Mouse (Mus musculus) G1E (cell line): ENCODE results near the gene Dnah2.

Experiments used
- CTCF ChIP-seq: IDR thresholded peaks from 2 replicates; pipeline ENCODE4 v1.5.1; 2012; ENCODE audit warnings: low read depth, low read length, inconsistent platforms, mixed read lengths
- GATA1 ChIP-seq: IDR thresholded peaks from 2 replicates; pipeline ENCODE4 v1.6.1; 2012; ENCODE audit warnings: borderline replicate concordance, low read length, inconsistent platforms, mixed read lengths
- POLR2AphosphoS5 ChIP-seq: IDR thresholded peaks from 2 replicates; pipeline ENCODE4 v1.6.1; 2012; ENCODE audit warnings: low read depth, low read length, inconsistent platforms; ENCODE audit not compliant: insufficient replicate concordance

GRCm38 (mm10) chr11:69420554-69421000 lies 128.3 kb downstream of the Dnah2 start:
- TF ChIP-seq CTCF (no peak), POLR2AphosphoS5 (no peak), GATA1 (no peak)
